Mouse (Mus musculus): ENCODE measurements around the gene N4bp2. TPM values are rescaled to one million over a fixed set of nuclear protein-coding genes. Genes with fewer than 3 reads are reported as not detected.
"Not testable (repeated sequence)": the region's sequence is repeated elsewhere in the genome, so short reads cannot be mapped to it uniquely, and the experiment has no call there.

N4bp2 gene
- total RNA-seq, 1 experiment = 23.6 TPM

GRCm38 (mm10) chr5:65776166-65776565, 12.8 kb downstream of the N4bp2 start:
- no peak overlapping the region for H3K27ac ChIP-seq (ENCODE audit: insufficient read depth, low read depth, low read length, poor library complexity, severe bottlenecking)
- H3K9me3 ChIP-seq (ENCODE audit: control insufficient read depth, insufficient read depth, low read depth, low read length) = no peaks in the 10 kb centered on the region
- DNase-seq (ENCODE audit: low read depth, low spot score) = no peak
- TF ChIP-seq HCFC1 (IDR thresholded peaks at IDR 0.05; ENCODE audit: borderline replicate concordance, insufficient read depth, low read length) (no peak), ZNF384 (IDR thresholded peaks at IDR 0.05; ENCODE audit: low read depth, low read length) (no peak), CHD2 (IDR thresholded peaks at IDR 0.05; ENCODE audit: low read depth, low read length) (no peak), ZC3H11A (IDR thresholded peaks at IDR 0.05; ENCODE audit: borderline replicate concordance, low read depth, low read length) (no peak), MAFK (IDR thresholded peaks at IDR 0.05; ENCODE audit: insufficient read depth, low read depth, low read length) (no peak)
- H3K36me3 ChIP-seq (ENCODE audit: control insufficient read depth, insufficient read depth, low read length, poor library complexity, severe bottlenecking) = peaks cover 8% of the 10 kb centered on the region
- in situ Hi-C loops (cut with MboI; ENCODE audit: low sequenced_read_pairs in 2 of 2, unreplicated experiment in 2 of 2) = no loop called here
- no peak overlapping the region for H3K9ac ChIP-seq (ENCODE audit: insufficient read depth, low read depth, low read length, poor library complexity, severe bottlenecking)
- H3K4me1 ChIP-seq (ENCODE audit: control insufficient read depth in 2 of 2, insufficient read depth in 2 of 2, low read length in 2 of 2, poor library complexity in 1 of 2) = peaks cover 0 to 3% of the 10 kb centered on the region in 2 experiments; a peak in 1 of 4 replicates
- H3K4me3 ChIP-seq (ENCODE audit: insufficient read depth in 1 of 2, low read depth in 1 of 2, low read length in 2 of 2, poor library complexity in 1 of 2, severe bottlenecking in 1 of 2) = no peak overlapping the region

DNA sequence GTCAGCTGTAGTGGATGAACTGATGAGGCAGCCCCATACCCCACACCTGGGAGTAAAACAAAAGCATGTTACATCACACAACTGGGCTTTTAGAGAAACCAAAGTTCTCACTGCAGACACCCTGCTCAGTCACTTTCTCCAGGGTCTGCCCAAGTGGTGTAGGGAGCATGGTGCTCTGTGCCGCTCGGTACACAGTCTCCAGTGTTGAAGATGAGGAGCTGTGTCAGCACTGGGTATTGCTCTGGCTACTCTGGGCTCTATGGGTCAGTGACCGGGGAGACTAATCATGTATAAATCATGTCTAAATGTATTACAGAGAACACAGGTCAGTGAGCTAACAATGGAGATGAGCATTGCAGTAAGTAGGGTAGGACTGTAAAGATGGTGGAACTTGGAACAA, 13.6 kb downstream of the N4bp2 start:
- peaks cover 8% of the 10 kb centered on the region for H3K36me3 ChIP-seq (ENCODE audit: control insufficient read depth, insufficient read depth, low read length, poor library complexity, severe bottlenecking)
- TF ChIP-seq ZNF384 (IDR thresholded peaks at IDR 0.05; ENCODE audit: low read depth, low read length) = no peak
- no peak for DNase-seq (ENCODE audit: low read depth, low spot score)
- H3K9ac ChIP-seq (ENCODE audit: insufficient read depth, low read depth, low read length, poor library complexity, severe bottlenecking) = no peak overlapping the region
- H3K4me1 ChIP-seq (ENCODE audit: control insufficient read depth in 2 of 2, insufficient read depth in 2 of 2, low read length in 2 of 2, poor library complexity in 1 of 2) = peaks cover 0 to 3% of the 10 kb centered on the region in 2 experiments; a peak in 1 of 4 replicates
- H3K4me3 ChIP-seq (ENCODE audit: insufficient read depth in 1 of 2, low read depth in 1 of 2, low read length in 2 of 2, poor library complexity in 1 of 2, severe bottlenecking in 1 of 2) = no peak overlapping the region
- no peaks in the 10 kb centered on the region for H3K9me3 ChIP-seq (ENCODE audit: control insufficient read depth, insufficient read depth, low read depth, low read length)
- in situ Hi-C loops (cut with MboI; ENCODE audit: low sequenced_read_pairs in 2 of 2, unreplicated experiment in 2 of 2) = no loop called here
- no peak overlapping the region for H3K27ac ChIP-seq (ENCODE audit: insufficient read depth, low read depth, low read length, poor library complexity, severe bottlenecking)

GRCm38 (mm10) chr5:65778986-65779385, 15.7 kb downstream of the N4bp2 start:
- H3K9me3 ChIP-seq (ENCODE audit: control insufficient read depth, insufficient read depth, low read depth, low read length); H3K4me3 ChIP-seq (ENCODE audit: insufficient read depth in 1 of 2, low read depth in 1 of 2, low read length in 2 of 2, poor library complexity in 1 of 2, severe bottlenecking in 1 of 2); DNase-seq (ENCODE audit: low read depth, low spot score); in situ Hi-C loops (cut with MboI; ENCODE audit: low sequenced_read_pairs in 2 of 2, unreplicated experiment in 2 of 2); H3K9ac ChIP-seq (ENCODE audit: insufficient read depth, low read depth, low read length, poor library complexity, severe bottlenecking); H3K27ac ChIP-seq (ENCODE audit: insufficient read depth, low read depth, low read length, poor library complexity, severe bottlenecking); H3K4me1 ChIP-seq (ENCODE audit: control insufficient read depth in 2 of 2, insufficient read depth in 2 of 2, low read length in 2 of 2, poor library complexity in 1 of 2): not testable (repeated sequence)
- H3K36me3 ChIP-seq (ENCODE audit: control insufficient read depth, insufficient read depth, low read length, poor library complexity, severe bottlenecking) = peaks cover 10% of the 10 kb centered on the region

- H3K4me1 ChIP-seq (ENCODE audit: control insufficient read depth in 2 of 2, insufficient read depth in 2 of 2, low read length in 2 of 2, poor library complexity in 1 of 2) = peaks cover 0 to 3% of the 10 kb centered on the region in 2 experiments; a peak in 1 of 4 replicates
- no peaks in the 10 kb centered on the region for H3K9me3 ChIP-seq (ENCODE audit: control insufficient read depth, insufficient read depth, low read depth, low read length)
- in situ Hi-C loops (cut with MboI; ENCODE audit: low sequenced_read_pairs in 2 of 2, unreplicated experiment in 2 of 2) = no loop called here
- no peak overlapping the region for H3K27ac ChIP-seq (ENCODE audit: insufficient read depth, low read depth, low read length, poor library complexity, severe bottlenecking)
- no peak for TF ChIP-seq CHD2 (IDR thresholded peaks at IDR 0.05; ENCODE audit: low read depth, low read length)
- TF ChIP-seq HCFC1 (IDR thresholded peaks at IDR 0.05; ENCODE audit: borderline replicate concordance, insufficient read depth, low read length) = no peak
- no peak for TF ChIP-seq MAFK (IDR thresholded peaks at IDR 0.05; ENCODE audit: insufficient read depth, low read depth, low read length)
- TF ChIP-seq ZNF384 (IDR thresholded peaks at IDR 0.05; ENCODE audit: low read depth, low read length) = no peak
- TF ChIP-seq ZC3H11A (IDR thresholded peaks at IDR 0.05; ENCODE audit: borderline replicate concordance, low read depth, low read length) = no peak
- no peak overlapping the region for H3K4me3 ChIP-seq (ENCODE audit: insufficient read depth in 1 of 2, low read depth in 1 of 2, low read length in 2 of 2, poor library complexity in 1 of 2, severe bottlenecking in 1 of 2)
- peaks cover 10% of the 10 kb centered on the region for H3K36me3 ChIP-seq (ENCODE audit: control insufficient read depth, insufficient read depth, low read length, poor library complexity, severe bottlenecking)
- H3K9ac ChIP-seq (ENCODE audit: insufficient read depth, low read depth, low read length, poor library complexity, severe bottlenecking) = no peak overlapping the region
- no peak for DNase-seq (ENCODE audit: low read depth, low spot score)
These were observed 16.2 kb downstream of the N4bp2 start for GRCm38 (mm10) chr5:65779401-65780063.

GRCm38 (mm10) chr5:65781147-65781715, 17.9 kb downstream of the N4bp2 start:
- Histone ChIP-seq H3K4me1 (ENCODE audit: control insufficient read depth in 2 of 2, insufficient read depth in 2 of 2, low read length in 2 of 2, poor library complexity in 1 of 2) (peaks cover 0 to under 1% of the 10 kb centered on the region in 2 experiments; a peak in 1 of 4 replicates), H3K36me3 (ENCODE audit: control insufficient read depth, insufficient read depth, low read length, poor library complexity, severe bottlenecking) (peaks cover 10% of the 10 kb centered on the region), H3K27ac (ENCODE audit: insufficient read depth, low read depth, low read length, poor library complexity, severe bottlenecking) (no peak overlapping the region), H3K9ac (ENCODE audit: insufficient read depth, low read depth, low read length, poor library complexity, severe bottlenecking) (no peak overlapping the region), H3K4me3 (ENCODE audit: insufficient read depth in 1 of 2, low read depth in 1 of 2, low read length in 2 of 2, poor library complexity in 1 of 2, severe bottlenecking in 1 of 2) (no peak overlapping the region), H3K9me3 (ENCODE audit: control insufficient read depth, insufficient read depth, low read depth, low read length) (no peaks in the 10 kb centered on the region)
- no peak for DNase-seq (ENCODE audit: low read depth, low spot score)
- no peak for TF ChIP-seq ZNF384 (IDR thresholded peaks at IDR 0.05; ENCODE audit: low read depth, low read length)
- in situ Hi-C loops (cut with MboI; ENCODE audit: low sequenced_read_pairs in 2 of 2, unreplicated experiment in 2 of 2) = no loop called here
